Mouse (Mus musculus): Measurements from ENCODE around the gene Spa17. TPM values are rescaled to one million over a fixed set of nuclear protein-coding genes. Genes with fewer than 3 reads are reported as not detected.

Gene Spa17
- polyA plus RNA-seq, 1 experiment from 2014 or later, result 1.5 TPM

DNA sequence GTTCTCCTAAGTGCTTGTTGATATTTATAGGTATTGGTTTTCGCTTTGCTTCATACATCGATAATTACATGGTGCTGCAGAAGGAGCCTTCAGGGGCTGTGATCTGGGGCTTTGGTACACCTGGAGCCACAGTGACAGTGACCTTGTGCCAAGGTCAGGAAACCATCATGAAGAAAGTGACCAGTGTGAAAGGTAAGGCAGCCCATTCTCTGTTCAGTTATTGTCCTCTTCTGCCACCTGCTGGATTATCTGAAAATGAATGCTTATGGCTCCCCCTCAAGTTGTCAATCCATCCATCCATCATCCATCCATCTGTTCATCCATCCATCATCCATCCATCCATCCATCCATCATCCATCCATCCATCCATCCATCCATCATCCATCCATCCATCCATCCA, 3.2 kb upstream of the Spa17 start:
- Histone ChIP-seq H3K9ac (no peak overlapping the region), H3K27ac (replicated peaks) (no peak overlapping the region), H3K27me3 (no peaks in the 10 kb centered on the region), H3K4me3 (replicated peaks) (no peak overlapping the region), H3K9me3 (replicated peaks) (no peaks in the 10 kb centered on the region), H3K4me2 (no peak overlapping the region), H3K36me3 (replicated peaks) (no peaks in the 10 kb centered on the region), H3K4me1 (replicated peaks) (peaks cover 23% of the 10 kb centered on the region)
- ATAC-seq (ENCODE audit: insufficient read depth), result no peak
- 44% methylated on average over 2 of the region's 2 CpGs for WGBS (ENCODE audit: insufficient replicate concordance)

DNA sequence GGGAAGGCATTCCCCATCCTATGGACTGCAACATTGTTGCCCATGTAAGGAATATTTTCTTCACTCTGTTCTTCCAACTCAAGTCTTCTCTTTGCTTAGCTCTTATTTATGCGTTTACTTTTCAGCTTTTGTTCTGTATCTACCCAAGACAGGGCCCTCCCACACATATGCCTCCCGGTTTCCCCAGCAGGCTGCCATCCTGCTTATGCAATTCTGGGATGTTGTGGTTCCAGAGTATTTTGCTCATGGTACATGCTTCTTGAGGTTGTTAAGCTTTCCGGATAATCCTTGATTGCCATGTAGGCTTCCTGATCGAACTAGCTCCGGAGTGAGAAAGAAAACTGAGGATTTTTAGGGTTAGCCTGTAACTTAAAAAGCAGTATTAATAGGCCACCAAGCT, 1.7 kb upstream of the Spa17 start:
- Histone ChIP-seq H3K4me2 (no peak overlapping the region), H3K4me1 (replicated peaks) (peaks cover 23% of the 10 kb centered on the region), H3K9ac (no peak overlapping the region), H3K27ac (replicated peaks) (no peak overlapping the region), H3K4me3 (replicated peaks) (no peak overlapping the region), H3K36me3 (replicated peaks) (no peaks in the 10 kb centered on the region), H3K27me3 (no peaks in the 10 kb centered on the region), H3K9me3 (replicated peaks) (no peaks in the 10 kb centered on the region)
- WGBS (ENCODE audit: insufficient replicate concordance), result 72% methylated on average over 5 of the region's 5 CpGs
- no peak for ATAC-seq (ENCODE audit: insufficient read depth)

DNA sequence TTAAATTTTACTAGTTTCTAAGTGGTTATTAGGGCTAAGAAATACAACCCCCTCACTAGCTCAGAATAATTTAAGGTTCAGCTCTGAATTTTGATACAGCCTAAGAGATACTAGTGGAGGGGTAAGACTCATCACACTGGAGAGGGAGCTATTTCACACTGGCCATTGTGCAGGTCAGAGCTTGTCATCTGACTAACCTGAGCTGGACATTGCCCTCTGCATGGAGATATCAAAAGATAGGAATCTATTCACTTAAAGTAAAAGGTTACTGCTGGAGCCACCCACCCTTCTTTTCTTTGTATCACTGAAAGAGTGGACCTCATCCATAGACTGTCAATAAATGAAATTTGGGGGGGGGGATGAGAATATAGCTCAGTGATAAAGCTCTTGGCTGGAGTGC, 794 bp upstream of the Spa17 start:
- Histone ChIP-seq H3K4me3 (replicated peaks) (peak overlapping the region; percentile 74), H3K36me3 (replicated peaks) (no peaks in the 10 kb centered on the region), H3K9ac (no peak overlapping the region), H3K27me3 (no peaks in the 10 kb centered on the region), H3K27ac (replicated peaks) (peak overlapping the region; percentile 74; the same call in 1 of the 2 replicates), H3K4me1 (replicated peaks) (peaks cover 23% of the 10 kb centered on the region), H3K9me3 (replicated peaks) (no peaks in the 10 kb centered on the region), H3K4me2 (peak overlapping the region; percentile 92)
- no peak for ATAC-seq (ENCODE audit: insufficient read depth)

DNA sequence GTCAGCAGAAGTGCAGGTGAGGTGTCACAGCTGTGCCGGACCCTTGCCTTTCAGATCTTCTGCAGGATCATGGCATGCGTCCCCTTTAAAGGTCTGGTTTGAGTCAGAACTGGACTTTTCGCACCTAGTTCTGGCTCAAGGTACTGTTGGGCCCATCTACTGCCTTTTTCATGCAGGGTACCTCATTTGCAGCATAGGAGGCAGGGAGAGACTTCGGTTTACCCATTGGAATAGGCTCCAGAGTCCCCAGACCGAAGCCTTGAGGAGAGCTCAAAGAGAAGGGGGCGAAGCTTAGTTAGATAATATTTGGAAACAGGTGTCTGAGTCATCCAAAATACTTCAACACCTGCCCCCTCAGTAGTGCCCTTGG, 374 bp upstream of the Spa17 start:
- H3K27me3 ChIP-seq, result no peaks in the 10 kb centered on the region
- peak overlapping the region; percentile 74 for H3K27ac ChIP-seq (replicated peaks)
- peak; percentile 34 for ATAC-seq (ENCODE audit: insufficient read depth)
- peak overlapping the region; percentile 44 for H3K9ac ChIP-seq
- H3K36me3 ChIP-seq (replicated peaks), result no peaks in the 10 kb centered on the region
- peak overlapping the region; percentile 74 for H3K4me3 ChIP-seq (replicated peaks)
- WGBS (ENCODE audit: insufficient replicate concordance), result 19% methylated on average over 6 of the region's 6 CpGs
- peak overlapping the region; percentile 92 for H3K4me2 ChIP-seq
- H3K9me3 ChIP-seq (replicated peaks), result no peaks in the 10 kb centered on the region
- H3K4me1 ChIP-seq (replicated peaks), result peaks cover 23% of the 10 kb centered on the region

DNA sequence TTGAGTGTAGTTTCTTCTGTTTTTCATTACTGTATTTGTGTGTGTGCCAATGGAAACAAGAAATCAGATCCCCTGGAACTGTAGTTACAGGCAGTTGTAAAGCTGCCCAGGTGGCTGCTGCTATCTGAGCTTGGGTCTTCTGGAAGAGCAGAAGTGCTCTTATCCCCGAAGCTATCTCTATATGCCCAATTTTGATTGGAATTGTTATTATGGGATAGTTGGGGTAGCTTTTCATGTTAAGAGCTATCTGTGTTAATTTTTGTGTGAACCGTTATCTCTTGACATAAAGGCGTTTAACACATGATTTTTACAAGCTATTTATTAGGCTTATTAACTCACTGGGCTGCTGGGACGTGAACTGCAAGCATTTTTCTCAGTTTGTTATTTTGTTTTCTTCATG, 4.0 kb downstream of the Spa17 start:
- WGBS (ENCODE audit: insufficient replicate concordance), result 56% methylated on average over 4 of the region's 4 CpGs
- Histone ChIP-seq H3K9ac (no peak overlapping the region), H3K27ac (replicated peaks) (no peak overlapping the region), H3K4me1 (replicated peaks) (peaks cover 20% of the 10 kb centered on the region), H3K4me3 (replicated peaks) (no peak overlapping the region), H3K27me3 (no peaks in the 10 kb centered on the region), H3K9me3 (replicated peaks) (no peaks in the 10 kb centered on the region), H3K36me3 (replicated peaks) (no peaks in the 10 kb centered on the region), H3K4me2 (no peak overlapping the region)
- ATAC-seq (ENCODE audit: insufficient read depth), result no peak

DNA sequence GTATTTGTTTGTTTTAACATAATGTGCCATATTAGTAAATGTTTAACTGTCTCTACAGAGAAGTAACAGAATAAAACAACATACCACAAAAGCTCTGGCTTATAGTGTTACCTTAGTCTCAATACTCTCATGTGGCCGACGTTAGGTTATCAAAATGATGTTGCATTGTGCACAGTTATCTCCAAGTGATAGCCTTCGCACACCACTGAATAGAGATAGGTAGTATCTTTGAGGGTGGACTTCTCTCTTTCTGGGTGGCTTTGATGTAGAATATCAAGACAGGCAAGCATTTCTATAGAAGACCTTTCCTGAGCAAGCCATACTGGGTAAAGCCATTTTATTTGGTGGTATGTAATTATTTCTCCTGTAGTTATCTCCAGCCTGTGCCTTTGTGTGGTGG, 8.4 kb downstream of the Spa17 start:
- H3K4me3 ChIP-seq (replicated peaks), result no peak overlapping the region
- H3K9ac ChIP-seq, result no peak overlapping the region
- H3K4me2 ChIP-seq, result no peak overlapping the region
- no peaks in the 10 kb centered on the region for H3K27me3 ChIP-seq
- 23% methylated on average over 3 of the region's 3 CpGs for WGBS (ENCODE audit: insufficient replicate concordance)
- no peak overlapping the region for H3K27ac ChIP-seq (replicated peaks)
- ATAC-seq (ENCODE audit: insufficient read depth), result no peak
- H3K9me3 ChIP-seq (replicated peaks), result no peaks in the 10 kb centered on the region
- peaks cover 16% of the 10 kb centered on the region for H3K4me1 ChIP-seq (replicated peaks)
- H3K36me3 ChIP-seq (replicated peaks), result no peaks in the 10 kb centered on the region

DNA sequence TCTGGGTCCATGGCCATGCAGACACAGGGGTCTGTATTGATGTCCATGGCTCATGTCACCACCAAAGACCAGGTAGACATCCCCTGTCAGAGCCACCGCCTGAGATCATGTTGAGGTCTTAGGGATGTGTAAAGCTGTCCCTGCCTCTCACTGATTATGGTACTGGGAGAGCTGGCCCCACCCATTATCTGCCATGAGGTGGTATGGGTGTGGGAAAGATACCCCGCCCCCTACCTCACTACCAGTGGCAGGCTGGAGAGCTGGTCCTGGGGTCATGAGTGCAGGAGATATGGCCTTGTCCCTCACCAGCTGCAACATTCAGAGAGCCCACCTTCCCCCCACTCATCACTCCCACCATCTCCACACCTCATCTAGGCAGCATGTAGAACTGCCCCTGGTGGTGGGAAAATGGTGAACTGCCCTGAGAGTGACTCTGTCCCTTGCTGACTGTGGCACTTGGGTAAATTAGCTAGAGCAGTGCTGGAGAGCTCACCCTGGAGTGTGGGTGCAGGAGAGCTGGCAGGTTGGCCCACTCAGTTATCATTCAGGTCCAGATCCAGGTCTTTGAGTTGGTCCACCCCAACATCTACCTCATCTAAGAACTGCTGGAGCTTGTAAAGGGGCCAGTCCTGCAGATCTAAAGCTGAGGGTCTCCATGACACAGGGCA, 12.8 kb downstream of the Spa17 start:
- Histone ChIP-seq H3K27ac (replicated peaks) (no peak overlapping the region), H3K36me3 (replicated peaks) (no peaks in the 10 kb centered on the region), H3K9me3 (replicated peaks) (no peaks in the 10 kb centered on the region), H3K4me2 (peak overlapping the region; percentile 20; the same call in 1 of the 2 replicates), H3K4me3 (replicated peaks) (no peak overlapping the region), H3K27me3 (no peaks in the 10 kb centered on the region), H3K4me1 (replicated peaks) (peaks cover 24% of the 10 kb centered on the region), H3K9ac (no peak overlapping the region)
- peak; percentile 92 for ATAC-seq (ENCODE audit: insufficient read depth)
- WGBS (ENCODE audit: insufficient replicate concordance), result 21% methylated on average over 2 of the region's 2 CpGs

DNA sequence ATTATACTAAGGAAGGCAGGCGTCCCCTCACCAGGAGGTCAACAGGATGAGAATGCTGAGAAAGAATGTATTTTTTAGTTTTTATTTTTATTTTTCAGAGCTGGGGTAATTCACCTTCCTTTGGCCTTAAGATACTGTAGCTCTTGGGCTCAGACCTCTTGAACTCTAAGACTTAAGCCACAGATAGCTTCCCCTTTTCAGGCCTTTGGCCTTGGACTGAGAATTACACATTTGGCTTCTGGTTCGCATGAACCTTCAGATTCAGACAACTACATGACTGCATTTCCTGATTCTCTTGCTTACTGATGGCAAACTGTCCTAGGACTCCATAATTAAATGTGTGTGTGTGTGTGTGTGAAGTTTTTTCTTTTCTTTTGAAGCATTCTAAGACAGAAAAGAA, 14.9 kb downstream of the Spa17 start:
- H3K9ac ChIP-seq, result no peak overlapping the region
- no peak for ATAC-seq (ENCODE audit: insufficient read depth)
- H3K4me1 ChIP-seq (replicated peaks), result peaks cover 24% of the 10 kb centered on the region
- no peak overlapping the region for H3K27ac ChIP-seq (replicated peaks)
- no peaks in the 10 kb centered on the region for H3K36me3 ChIP-seq (replicated peaks)
- H3K4me2 ChIP-seq, result no peak overlapping the region
- 60% methylated on average over 2 of the region's 2 CpGs for WGBS (ENCODE audit: insufficient replicate concordance)
- no peaks in the 10 kb centered on the region for H3K27me3 ChIP-seq
- no peak overlapping the region for H3K4me3 ChIP-seq (replicated peaks)
- no peaks in the 10 kb centered on the region for H3K9me3 ChIP-seq (replicated peaks)

DNA sequence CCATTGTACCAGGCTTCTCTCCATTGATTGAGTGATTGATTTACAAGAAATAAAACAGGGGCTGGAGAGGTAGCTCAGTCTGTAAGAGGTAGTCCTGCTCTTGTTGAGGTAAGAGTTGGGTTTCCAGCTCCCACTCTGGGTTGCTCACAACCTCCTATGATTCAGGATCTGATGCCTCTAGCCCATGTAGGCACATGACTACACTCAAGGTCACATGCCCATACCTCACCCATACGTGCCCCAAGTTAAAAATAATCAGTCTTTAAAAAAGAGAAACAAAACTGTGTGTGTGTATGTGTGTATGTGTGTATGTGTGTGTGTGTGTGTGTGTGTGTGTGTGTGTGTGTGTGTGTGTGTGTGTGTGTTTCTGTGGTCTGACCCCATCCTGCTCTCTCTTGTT, 18.0 kb downstream of the Spa17 start:
- H3K27ac ChIP-seq (replicated peaks), result no peak overlapping the region
- peaks cover 18% of the 10 kb centered on the region for H3K4me1 ChIP-seq (replicated peaks)
- no peaks in the 10 kb centered on the region for H3K36me3 ChIP-seq (replicated peaks)
- no peak overlapping the region for H3K9ac ChIP-seq
- H3K4me3 ChIP-seq (replicated peaks), result no peak overlapping the region
- 42% methylated on average over 1 of the region's 1 CpGs for WGBS (ENCODE audit: insufficient replicate concordance)
- no peaks in the 10 kb centered on the region for H3K27me3 ChIP-seq
- ATAC-seq (ENCODE audit: insufficient read depth), result no peak
- H3K9me3 ChIP-seq (replicated peaks), result no peaks in the 10 kb centered on the region
- no peak overlapping the region for H3K4me2 ChIP-seq

DNA sequence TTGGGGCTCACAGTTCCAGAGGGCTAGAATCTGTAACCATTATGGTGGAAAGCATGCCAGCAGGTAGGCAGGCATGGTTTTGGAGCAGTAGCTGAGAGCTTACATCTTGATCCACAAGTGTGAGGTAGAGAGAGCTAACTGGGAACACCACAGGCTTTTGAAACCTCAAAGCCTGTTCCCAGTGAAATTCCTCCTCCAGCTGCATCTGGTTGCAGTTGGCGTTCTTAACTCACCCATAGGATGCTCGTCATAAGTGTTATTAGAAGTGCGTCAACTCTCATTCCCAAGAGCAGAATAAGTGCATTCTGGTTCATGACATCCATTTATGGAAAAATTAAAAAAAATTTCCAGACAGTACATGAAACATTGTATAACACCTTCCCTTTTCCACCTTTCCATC, 19.8 kb downstream of the Spa17 start:
- Histone ChIP-seq H3K4me2 (no peak overlapping the region), H3K9ac (no peak overlapping the region), H3K9me3 (replicated peaks) (no peaks in the 10 kb centered on the region), H3K27me3 (no peaks in the 10 kb centered on the region), H3K4me3 (replicated peaks) (no peak overlapping the region), H3K4me1 (replicated peaks) (peaks cover 6% of the 10 kb centered on the region), H3K27ac (replicated peaks) (no peak overlapping the region), H3K36me3 (replicated peaks) (no peaks in the 10 kb centered on the region)
- WGBS (ENCODE audit: insufficient replicate concordance), result 75% methylated on average over 3 of the region's 3 CpGs
- ATAC-seq (ENCODE audit: insufficient read depth), result no peak

DNA sequence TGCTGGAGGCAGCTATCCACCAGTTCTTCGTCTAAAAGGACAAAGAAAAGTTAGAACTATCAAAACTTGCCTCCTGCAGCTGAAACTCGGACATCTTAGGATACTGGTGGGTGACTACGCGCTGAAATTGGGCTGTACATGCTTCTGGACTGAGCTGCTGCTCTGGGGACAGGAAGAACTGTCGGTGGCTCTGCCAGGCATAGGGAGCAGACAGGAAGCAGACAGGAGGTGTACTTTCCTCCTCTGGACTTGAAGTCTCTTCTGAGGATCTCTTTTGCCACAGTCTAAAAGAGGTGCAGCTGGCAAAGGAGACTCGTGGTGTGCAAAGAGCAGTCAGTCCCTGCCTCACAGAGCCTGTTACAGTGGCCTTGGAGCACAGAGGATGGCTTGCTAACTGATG, 20.9 kb downstream of the Spa17 start:
- Histone ChIP-seq H3K27ac (replicated peaks) (no peak overlapping the region), H3K27me3 (no peaks in the 10 kb centered on the region), H3K9ac (no peak overlapping the region), H3K4me1 (replicated peaks) (peaks cover 6% of the 10 kb centered on the region), H3K4me3 (replicated peaks) (no peak overlapping the region), H3K36me3 (replicated peaks) (no peaks in the 10 kb centered on the region), H3K4me2 (no peak overlapping the region), H3K9me3 (replicated peaks) (no peaks in the 10 kb centered on the region)
- WGBS (ENCODE audit: insufficient replicate concordance), result 22% methylated on average over 6 of the region's 6 CpGs
- ATAC-seq (ENCODE audit: insufficient read depth), result no peak

DNA sequence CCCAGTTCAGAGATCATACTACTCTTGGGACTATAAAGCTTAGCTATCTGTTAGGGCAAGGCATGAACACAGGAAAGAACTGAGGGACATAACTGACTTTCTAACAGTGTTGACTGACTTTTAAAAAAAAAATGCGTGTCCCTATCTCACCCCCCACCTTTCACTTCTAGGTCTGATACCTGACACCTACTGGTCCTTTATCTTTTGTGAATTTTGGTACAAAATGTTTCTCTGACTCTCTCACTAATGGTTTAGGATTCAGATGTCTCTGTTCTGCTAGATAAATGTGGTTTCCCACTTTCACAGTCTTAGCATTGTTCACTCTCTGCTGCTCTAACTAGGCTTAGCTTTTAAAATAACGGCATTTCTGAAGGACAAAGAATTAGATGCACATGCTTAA, 21.5 kb downstream of the Spa17 start:
- ATAC-seq (ENCODE audit: insufficient read depth), result peak; percentile 18; the same call in 1 of the 2 replicates
- WGBS (ENCODE audit: insufficient replicate concordance), result 25% methylated on average over 2 of the region's 2 CpGs
- no peak overlapping the region for H3K4me3 ChIP-seq (replicated peaks)

More for the DNA sequence above, 21.5 kb downstream of the Spa17 start:
- no peaks in the 10 kb centered on the region for H3K36me3 ChIP-seq (replicated peaks)
- H3K27ac ChIP-seq (replicated peaks), result no peak overlapping the region
- H3K9me3 ChIP-seq (replicated peaks), result no peaks in the 10 kb centered on the region
- H3K27me3 ChIP-seq, result no peaks in the 10 kb centered on the region
- peaks cover 6% of the 10 kb centered on the region for H3K4me1 ChIP-seq (replicated peaks)
- H3K4me2 ChIP-seq, result no peak overlapping the region
- no peak overlapping the region for H3K9ac ChIP-seq
